ENCODE assay signal across 16 mouse cellular contexts in the genomic region with DNA sequence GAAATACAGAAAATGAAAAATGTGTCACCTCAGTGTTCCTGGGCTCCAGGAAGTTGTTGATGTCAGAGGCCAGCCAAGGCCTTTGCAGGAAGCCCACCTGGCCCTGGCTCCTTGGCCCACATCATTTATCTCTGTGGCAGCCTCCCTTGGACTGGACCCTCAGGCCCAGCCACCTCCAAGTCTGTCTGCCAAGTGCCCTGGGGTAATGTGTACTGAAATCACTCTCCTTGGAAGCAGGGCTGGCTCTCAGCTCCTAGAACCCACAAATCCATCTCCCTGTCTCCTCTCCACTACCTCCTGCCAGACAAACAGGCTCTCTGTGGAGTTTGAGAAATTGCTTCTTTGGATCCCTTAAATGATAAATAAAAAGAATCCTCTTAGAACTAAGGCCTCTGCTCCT. TPM values are rescaled to one million over a fixed set of nuclear protein-coding genes. Genes with fewer than 3 reads are reported as not detected.
DNase-seq lines count a peak whose midpoint lies in the region; ATAC-seq and TF ChIP-seq lines count a peak whose summit lies in the region.
"Had no signal": no experiment of that assay in that cellular context is flagged by ENCODE, and none has a peak within 500 bp of the region (broad histone marks: within the 10 kb centered on the region; RNA-seq: fewer than 3 reads in every experiment).

No protein-coding gene starts in this region.

- intact Hi-C loops in left cerebral cortex, postnatal 4 days (cut with DNase I), result no loop called here
- intact Hi-C loops in left cerebral cortex, adult 2 months (cut with DNase I), result no loop called here

- no peak for ATAC-seq in forebrain, embryonic 13.5 days
- ATAC-seq: CD4-positive, CD25-positive, alpha-beta regulatory T cell, adult 4 months; intestine, embryonic 16.5 days had no signal

- no peak for DNase-seq in forebrain, embryonic 10.5 days (ENCODE audit: extremely low spot score, low spot score)
- peak; percentile 9 for DNase-seq in left cerebral cortex, postnatal 4 days
- DNase-seq in left cerebral cortex, adult 2 months (ENCODE audit: extremely low spot score in 1 of 2, low spot score in 2 of 2), result no peak
- peak; percentile 42 to 57 for DNase-seq in cerebellum, postnatal 25 days
- peak; percentile 28 for DNase-seq in skeletal muscle tissue, adult 2 months (ENCODE audit: low read depth, low spot score)
- DNase-seq in kidney, adult 2 months, result no peak
- DNase-seq: retina, postnatal 1 day; thymus, adult 2 months had no signal

- no peak overlapping the region for H3K4me3 ChIP-seq in forebrain, embryonic 10.5 days
- no peak overlapping the region for H3K4me3 ChIP-seq in forebrain, embryonic 13.5 days
- no peak overlapping the region for H3K4me3 ChIP-seq in left cerebral cortex, adult 2 months
- no peak overlapping the region for H3K4me3 ChIP-seq in kidney, adult 2 months (ENCODE audit: insufficient read depth, low read depth, low read length)
- H3K4me3 ChIP-seq: forebrain, embryonic 15.5 days; hindbrain, embryonic 13.5 days; limb, embryonic 13.5 days; liver, embryonic 15.5 days had no signal

- H3K27ac ChIP-seq in forebrain, embryonic 10.5 days, result 0 out of 2 replicates have a peak overlapping the region, but pooled peaks have one; percentile 15
- H3K27ac ChIP-seq in forebrain, embryonic 13.5 days, result no peak overlapping the region
- H3K27ac ChIP-seq in left cerebral cortex, adult 2 months, result no peak overlapping the region
- H3K27ac ChIP-seq in kidney, adult 2 months (ENCODE audit: insufficient read depth, low read depth, low read length), result no peak overlapping the region
- H3K27ac ChIP-seq: forebrain, embryonic 15.5 days; hindbrain, embryonic 13.5 days; limb, embryonic 13.5 days; liver, embryonic 15.5 days had no signal

- no peak overlapping the region for H3K4me2 ChIP-seq in forebrain, embryonic 13.5 days
- H3K4me2 ChIP-seq: forebrain, embryonic 15.5 days; hindbrain, embryonic 13.5 days; limb, embryonic 13.5 days; liver, embryonic 15.5 days had no signal

- H3K4me1 ChIP-seq in forebrain, embryonic 10.5 days, result peaks cover 10% of the 10 kb centered on the region
- H3K4me1 ChIP-seq in forebrain, embryonic 13.5 days, result peaks cover 7% of the 10 kb centered on the region
- no peaks in the 10 kb centered on the region for H3K4me1 ChIP-seq in kidney, adult 2 months (ENCODE audit: control insufficient read depth, insufficient read depth, low read length)
- H3K4me1 ChIP-seq: forebrain, embryonic 15.5 days; liver, embryonic 15.5 days had no signal

- TF ChIP-seq CTCF in left cerebral cortex, adult 2 months (IDR thresholded peaks at IDR 0.05), result no peak
- no peak for TF ChIP-seq CTCF in kidney, adult 2 months (conservative IDR thresholded peaks at IDR 0.05; ENCODE audit: insufficient read depth, insufficient read length, low read depth, low read length)

- no peak overlapping the region for H3K9ac ChIP-seq in forebrain, embryonic 13.5 days
- H3K9ac ChIP-seq: forebrain, embryonic 15.5 days; hindbrain, embryonic 13.5 days; limb, embryonic 13.5 days; liver, embryonic 15.5 days had no signal

- H3K9me3 ChIP-seq in forebrain, embryonic 10.5 days, result no peaks in the 10 kb centered on the region
- no peaks in the 10 kb centered on the region for H3K9me3 ChIP-seq in forebrain, embryonic 13.5 days (replicated peaks)
- H3K9me3 ChIP-seq: forebrain, embryonic 15.5 days; G1E; hindbrain, embryonic 13.5 days; limb, embryonic 13.5 days; liver, embryonic 15.5 days had no signal

- TF ChIP-seq POLR2A in kidney, adult 2 months (IDR thresholded peaks at IDR 0.05; ENCODE audit: low read depth, low read length), result no peak

- H3K27me3 ChIP-seq in forebrain, embryonic 10.5 days (ENCODE audit: poor library complexity, severe bottlenecking), result no peaks in the 10 kb centered on the region
- no peaks in the 10 kb centered on the region for H3K27me3 ChIP-seq in forebrain, embryonic 13.5 days
- H3K27me3 ChIP-seq in kidney, adult 2 months (replicated peaks; ENCODE audit: control insufficient read depth, insufficient read depth, low read length), result no peaks in the 10 kb centered on the region
- H3K27me3 ChIP-seq: forebrain, embryonic 15.5 days; hindbrain, embryonic 13.5 days; limb, embryonic 13.5 days; liver, embryonic 15.5 days had no signal

- no peaks in the 10 kb centered on the region for H3K36me3 ChIP-seq in forebrain, embryonic 10.5 days (replicated peaks)
- H3K36me3 ChIP-seq in forebrain, embryonic 13.5 days (ENCODE audit: poor library complexity, severe bottlenecking), result no peaks in the 10 kb centered on the region
- H3K36me3 ChIP-seq in kidney, adult 2 months (ENCODE audit: control insufficient read depth, insufficient read depth, low read length), result no peaks in the 10 kb centered on the region
- H3K36me3 ChIP-seq: forebrain, embryonic 15.5 days; G1E; hindbrain, embryonic 13.5 days; limb, embryonic 13.5 days; liver, embryonic 15.5 days had no signal

RNA-seq across cellular contexts. Expression of a gene that starts 36.0 kb away (rescaled TPM):
- 2.9 and 3.2 TPM in 2 replicates for polyA plus RNA-seq in forebrain, embryonic 10.5 days (2016; fragmentation: Nextera tagmentation; extraction: Ambion mirVana)
- polyA plus RNA-seq in forebrain, embryonic 13.5 days (2015; fragmentation: Nextera tagmentation; extraction: Ambion mirVana), result 4.7 and 4.8 TPM in 2 replicates
- 10 to 100 TPM; 32.6 to 34.6 TPM for total RNA-seq in left cerebral cortex, postnatal 4 days (2021)
- total RNA-seq in left cerebral cortex, adult 2 months (2021), result 10 to 100 TPM; 30.2 to 30.9 TPM
- 5.0 and 5.4 TPM in 2 replicates for polyA plus RNA-seq in kidney, adult 2 months (2012; rRNA removed)

Comparison
In these comparisons a context has a peak if more than half of its experiments do, and no peak if none do; other contexts are left out.
1. DNase-seq: peak in left cerebral cortex, postnatal 4 days (single experiment), cerebellum, postnatal 25 days (2 of 2) and skeletal muscle tissue, adult 2 months (single experiment); none in forebrain, embryonic 10.5 days (single experiment), left cerebral cortex, adult 2 months (0 of 2) and kidney, adult 2 months (single experiment).